Mouse (Mus musculus): Measurements from ENCODE around the gene Map1b. TPM values are rescaled to one million over a fixed set of nuclear protein-coding genes. Genes with fewer than 3 reads are reported as not detected.

The Map1b gene
- polyA plus RNA-seq, 1 experiment = 81.3 TPM

GRCm38 (mm10) chr13:99474108-99474507, 42.2 kb downstream of the Map1b start:
- peaks cover 3% of the 10 kb centered on the region for H3K4me1 ChIP-seq (ENCODE audit: control insufficient read depth, insufficient read depth, low read length)
- TF ChIP-seq POLR2A (IDR thresholded peaks at IDR 0.05; ENCODE audit: low read depth, low read length) = no peak
- no peak for TF ChIP-seq CTCF (IDR thresholded peaks at IDR 0.05; ENCODE audit: borderline replicate concordance, insufficient read depth, low read length)
- no peak overlapping the region for H3K27ac ChIP-seq (ENCODE audit: insufficient read depth, low read length)
- H3K4me3 ChIP-seq (ENCODE audit: insufficient read depth, low read length) = no peak overlapping the region

DNA sequence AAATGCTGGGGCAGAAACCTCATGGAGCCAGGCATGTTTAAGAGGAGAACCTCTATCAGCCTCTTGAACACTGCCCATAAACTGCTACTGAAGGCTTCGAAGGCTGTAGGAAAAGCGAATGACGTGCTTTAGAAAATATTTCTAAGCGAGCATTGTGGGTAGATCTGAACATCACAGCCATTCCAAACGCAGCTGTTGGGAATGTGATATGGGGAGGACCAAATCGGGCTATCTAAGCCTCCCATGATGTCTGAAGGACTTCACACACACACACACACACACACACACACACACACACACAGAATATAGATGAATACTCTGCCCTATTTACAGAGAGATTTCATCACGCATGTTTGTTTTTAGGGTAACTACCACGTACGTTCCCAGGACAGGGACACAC, 44.3 kb downstream of the Map1b start:
- TF ChIP-seq CTCF (IDR thresholded peaks at IDR 0.05; ENCODE audit: borderline replicate concordance, insufficient read depth, low read length) = no peak
- no peak for TF ChIP-seq POLR2A (IDR thresholded peaks at IDR 0.05; ENCODE audit: low read depth, low read length)
- Histone ChIP-seq H3K4me1 (ENCODE audit: control insufficient read depth, insufficient read depth, low read length) (peaks cover 3% of the 10 kb centered on the region; the same call in 1 of the 2 replicates), H3K27ac (ENCODE audit: insufficient read depth, low read length) (no peak overlapping the region), H3K4me3 (ENCODE audit: insufficient read depth, low read length) (no peak overlapping the region)

DNA sequence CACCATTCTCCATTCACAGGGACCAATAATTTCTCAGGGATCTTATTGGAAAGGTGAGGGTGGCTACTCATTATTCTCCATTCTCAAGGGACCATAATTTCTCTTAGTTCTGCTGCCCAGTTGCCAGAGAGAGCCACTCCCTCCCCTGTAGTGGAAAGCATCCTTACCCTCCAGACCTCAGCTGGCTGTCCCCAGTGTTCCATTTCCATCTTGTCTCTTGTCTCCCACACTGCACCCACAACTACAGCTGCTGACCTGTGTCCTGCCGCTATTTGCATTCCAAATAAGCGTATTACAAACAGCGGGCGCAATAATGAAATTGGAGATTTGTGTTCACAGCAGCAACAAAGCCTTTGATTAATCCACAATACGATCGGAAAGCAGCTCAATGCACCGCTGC, 46.3 kb downstream of the Map1b start:
- TF ChIP-seq CTCF (IDR thresholded peaks at IDR 0.05; ENCODE audit: borderline replicate concordance, insufficient read depth, low read length) (no peak), POLR2A (IDR thresholded peaks at IDR 0.05; ENCODE audit: low read depth, low read length) (no peak)
- H3K4me3 ChIP-seq (ENCODE audit: insufficient read depth, low read length) = no peak overlapping the region
- no peaks in the 10 kb centered on the region for H3K4me1 ChIP-seq (ENCODE audit: control insufficient read depth, insufficient read depth, low read length)
- H3K27ac ChIP-seq (ENCODE audit: insufficient read depth, low read length) = no peak overlapping the region

DNA sequence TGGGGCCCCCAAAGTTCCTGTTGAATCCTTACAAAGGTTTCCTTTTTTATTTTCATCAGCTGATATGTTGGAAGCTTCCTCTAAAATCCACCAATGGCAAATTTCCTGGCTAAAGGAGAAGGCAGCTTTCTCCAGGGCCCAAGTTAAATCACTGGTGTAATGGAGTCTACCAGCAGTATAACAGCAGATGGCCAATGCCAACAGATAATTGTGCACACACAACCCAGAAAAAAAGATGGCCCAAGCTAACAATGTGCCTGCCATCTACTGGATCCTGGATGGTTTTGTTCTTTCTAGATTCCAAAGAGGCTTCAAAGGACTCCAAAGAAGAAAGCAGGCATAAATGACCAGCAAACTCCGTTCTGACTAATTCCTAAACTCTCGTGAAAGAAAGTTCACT, 48.1 kb downstream of the Map1b start:
- H3K4me3 ChIP-seq (ENCODE audit: insufficient read depth, low read length) = no peak overlapping the region
- H3K4me1 ChIP-seq (ENCODE audit: control insufficient read depth, insufficient read depth, low read length) = no peaks in the 10 kb centered on the region
- TF ChIP-seq CTCF (IDR thresholded peaks at IDR 0.05; ENCODE audit: borderline replicate concordance, insufficient read depth, low read length) = no peak
- TF ChIP-seq POLR2A (IDR thresholded peaks at IDR 0.05; ENCODE audit: low read depth, low read length) = no peak
- H3K27ac ChIP-seq (ENCODE audit: insufficient read depth, low read length) = no peak overlapping the region

DNA sequence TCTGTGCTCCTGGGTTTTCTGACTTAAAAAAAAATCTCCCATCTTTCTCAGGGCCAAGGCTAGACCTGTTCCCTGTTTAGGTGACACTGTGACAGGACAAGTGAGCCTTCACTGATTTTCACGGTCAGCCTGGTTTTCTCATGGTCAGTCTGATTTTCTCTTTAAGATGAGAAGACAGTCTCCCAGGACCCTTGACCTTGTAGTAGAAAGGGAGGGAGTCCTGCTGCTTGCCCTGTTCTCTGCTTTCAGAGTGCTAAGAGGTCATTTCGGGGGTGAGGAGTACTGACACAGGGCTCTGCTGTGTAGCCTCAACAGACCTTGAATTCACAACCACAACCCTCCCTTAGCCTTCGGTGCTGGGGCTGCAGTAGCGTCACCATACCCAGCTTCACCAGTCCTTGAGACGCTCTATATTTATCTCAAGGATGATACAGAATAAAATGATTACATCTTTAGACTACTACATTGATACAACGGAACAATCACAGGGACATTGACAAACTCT, 49.5 kb downstream of the Map1b start:
- H3K27ac ChIP-seq (ENCODE audit: insufficient read depth, low read length) = no peak overlapping the region
- TF ChIP-seq POLR2A (IDR thresholded peaks at IDR 0.05; ENCODE audit: low read depth, low read length) (no peak), CTCF (IDR thresholded peaks at IDR 0.05; ENCODE audit: borderline replicate concordance, insufficient read depth, low read length) (no peak)

GRCm38 (mm10) chr13:99466064-99466463, 50.3 kb downstream of the Map1b start:
- Histone ChIP-seq H3K4me1 (ENCODE audit: control insufficient read depth, insufficient read depth, low read length) (no peaks in the 10 kb centered on the region), H3K27ac (ENCODE audit: insufficient read depth, low read length) (no peak overlapping the region), H3K4me3 (ENCODE audit: insufficient read depth, low read length) (no peak overlapping the region)
- no peak for TF ChIP-seq CTCF (IDR thresholded peaks at IDR 0.05; ENCODE audit: borderline replicate concordance, insufficient read depth, low read length)
- no peak for TF ChIP-seq POLR2A (IDR thresholded peaks at IDR 0.05; ENCODE audit: low read depth, low read length)

More for the DNA sequence above, 49.5 kb downstream of the Map1b start:
- Histone ChIP-seq H3K4me1 (ENCODE audit: control insufficient read depth, insufficient read depth, low read length) (no peaks in the 10 kb centered on the region), H3K4me3 (ENCODE audit: insufficient read depth, low read length) (no peak overlapping the region)

GRCm38 (mm10) chr13:99464551-99464950, 51.8 kb downstream of the Map1b start:
- Histone ChIP-seq H3K27ac (ENCODE audit: insufficient read depth, low read length) (0 out of 2 replicates have a peak overlapping the region, but pooled peaks have one; percentile 17), H3K4me3 (ENCODE audit: insufficient read depth, low read length) (no peak overlapping the region), H3K4me1 (ENCODE audit: control insufficient read depth, insufficient read depth, low read length) (no peaks in the 10 kb centered on the region)
- no peak for TF ChIP-seq CTCF (IDR thresholded peaks at IDR 0.05; ENCODE audit: borderline replicate concordance, insufficient read depth, low read length)
- no peak for TF ChIP-seq POLR2A (IDR thresholded peaks at IDR 0.05; ENCODE audit: low read depth, low read length)

DNA sequence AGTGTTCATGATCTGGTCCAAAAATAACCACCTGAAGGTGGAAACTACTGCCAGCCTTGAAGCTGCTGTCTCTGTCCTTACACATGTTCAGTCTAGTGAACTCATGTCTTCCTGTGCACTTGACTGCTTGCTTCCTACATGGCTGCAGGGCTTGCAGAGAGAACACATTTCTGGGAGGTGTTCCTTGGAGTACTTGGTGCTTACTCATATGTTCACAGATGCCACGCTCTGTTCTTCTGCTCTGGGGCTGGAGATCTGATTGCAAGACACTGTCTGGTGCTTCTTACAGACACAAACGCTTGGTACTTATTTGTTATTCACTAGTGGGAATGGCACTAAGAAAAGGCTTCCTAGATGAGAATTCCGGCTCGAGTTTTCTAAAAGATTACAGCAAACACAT, 54.5 kb downstream of the Map1b start:
- TF ChIP-seq CTCF (IDR thresholded peaks at IDR 0.05; ENCODE audit: borderline replicate concordance, insufficient read depth, low read length) = no peak
- TF ChIP-seq POLR2A (IDR thresholded peaks at IDR 0.05; ENCODE audit: low read depth, low read length) = no peak
- Histone ChIP-seq H3K27ac (ENCODE audit: insufficient read depth, low read length) (no peak overlapping the region; the same call in 1 of the 2 replicates), H3K4me3 (ENCODE audit: insufficient read depth, low read length) (no peak overlapping the region), H3K4me1 (ENCODE audit: control insufficient read depth, insufficient read depth, low read length) (no peaks in the 10 kb centered on the region)

DNA sequence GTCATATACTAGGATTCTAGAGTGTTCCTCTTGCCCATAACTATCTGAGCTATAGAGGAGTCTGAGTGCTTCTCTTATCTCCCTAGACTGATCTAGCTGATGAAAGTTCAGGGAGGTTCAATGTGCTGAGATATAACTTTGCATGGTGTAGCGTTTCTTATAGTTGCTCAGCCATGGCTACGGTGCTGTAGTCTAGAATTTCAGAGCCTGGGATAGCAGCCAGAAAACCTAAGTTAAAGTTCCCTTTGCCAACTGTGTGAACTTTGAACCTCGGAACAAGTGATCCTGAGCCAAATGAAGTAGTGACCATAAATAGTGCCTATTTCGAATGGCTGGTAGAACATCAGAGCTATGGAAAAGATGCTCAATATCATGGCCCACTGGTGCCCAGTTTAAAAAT, 56.7 kb downstream of the Map1b start:
- H3K4me1 ChIP-seq (ENCODE audit: control insufficient read depth, insufficient read depth, low read length) = no peaks in the 10 kb centered on the region
- H3K4me3 ChIP-seq (ENCODE audit: insufficient read depth, low read length) = no peak overlapping the region
- TF ChIP-seq POLR2A (IDR thresholded peaks at IDR 0.05; ENCODE audit: low read depth, low read length) (no peak), CTCF (IDR thresholded peaks at IDR 0.05; ENCODE audit: borderline replicate concordance, insufficient read depth, low read length) (no peak)
- no peak overlapping the region for H3K27ac ChIP-seq (ENCODE audit: insufficient read depth, low read length)

DNA sequence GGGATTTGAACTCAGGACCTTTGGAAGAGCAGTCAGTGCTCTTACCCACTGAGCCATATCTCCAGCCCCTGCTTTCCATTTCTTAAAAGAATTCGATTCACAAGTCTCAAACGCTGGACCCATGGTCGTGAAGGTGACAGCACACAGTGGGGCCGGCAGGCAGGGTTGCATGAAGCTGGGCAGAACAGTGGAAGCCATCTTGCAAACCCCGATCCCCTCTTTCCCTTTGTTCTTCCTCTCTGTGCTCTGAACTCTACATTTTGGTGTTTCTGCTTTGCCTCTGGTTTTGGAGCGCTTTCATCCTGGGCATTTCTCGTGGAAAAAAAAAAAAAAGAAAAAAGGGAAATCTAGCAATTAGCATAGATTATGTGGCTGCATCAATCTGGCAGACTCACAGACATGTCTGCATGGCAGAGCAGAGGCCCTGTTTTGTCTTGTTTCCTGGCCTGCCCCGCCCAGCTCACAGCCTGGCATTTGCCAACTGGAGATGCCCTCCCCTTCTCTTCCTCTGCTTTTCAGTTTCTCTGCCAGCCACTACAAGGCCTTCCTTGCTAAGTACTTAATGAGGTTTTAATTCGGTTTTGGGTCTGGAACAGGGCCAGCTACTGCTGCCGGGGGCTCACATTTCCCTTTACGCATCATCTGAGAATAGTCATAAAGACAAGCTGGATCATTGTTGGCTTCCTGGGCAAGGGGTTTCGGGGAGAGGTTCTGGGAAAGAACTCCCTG, 57.5 kb downstream of the Map1b start:
- no peak overlapping the region for H3K27ac ChIP-seq (ENCODE audit: insufficient read depth, low read length)
- TF ChIP-seq CTCF (IDR thresholded peaks at IDR 0.05; ENCODE audit: borderline replicate concordance, insufficient read depth, low read length) (no peak), POLR2A (IDR thresholded peaks at IDR 0.05; ENCODE audit: low read depth, low read length) (no peak)
- no peaks in the 10 kb centered on the region for H3K4me1 ChIP-seq (ENCODE audit: control insufficient read depth, insufficient read depth, low read length)
- H3K4me3 ChIP-seq (ENCODE audit: insufficient read depth, low read length) = no peak overlapping the region

All from embryonic fibroblast, embryonic 13.5 days (primary cell).